Mouse (Mus musculus) heart, postnatal 0 days (tissue): Measurements from ENCODE around the gene Col26a1. TPM values are rescaled to one million over a fixed set of nuclear protein-coding genes. Genes with fewer than 3 reads are reported as not detected.

Source experiments
- ATAC-seq: fragments of 200-750 bp; cut with Nextera tagmentation; 2 replicates; pipeline ENCODE4 v1.8.0; 2017; ENCODE audit warnings: low read depth, moderate number of reproducible peaks, moderate library complexity; ENCODE audit not compliant: insufficient read depth
- DNase-seq: peaks from one replicate; pipeline ENCODE4 v3.0.0-alpha.2; 2016; ENCODE audit warnings: low spot score
- H3K27ac ChIP-seq: fragments of 300-500 bp; sonication (generic); 2 replicates; pipeline ENCODE4 v1.5.1; 2014; ENCODE audit warnings: low read depth, mild to moderate bottlenecking
- H3K27me3 ChIP-seq: fragments of 300-500 bp; sonication (generic); 2 replicates; pipeline ENCODE4 v1.6.1; 2014; ENCODE audit warnings: low read length, mixed read lengths; ENCODE audit not compliant: control insufficient read depth, insufficient read depth
- H3K36me3 ChIP-seq: fragments of 300-500 bp; sonication (generic); replicated peaks from 2 replicates; pipeline ENCODE4 v1.6.1; 2014; ENCODE audit warnings: low read length, mixed read lengths; ENCODE audit not compliant: control insufficient read depth, insufficient read depth
- H3K4me1 ChIP-seq: fragments of 300-500 bp; sonication (generic); 2 replicates; pipeline ENCODE4 v1.6.1; 2014; ENCODE audit warnings: antibody characterized with exemption; ENCODE audit not compliant: control insufficient read depth, insufficient read depth
- H3K4me2 ChIP-seq: fragments of 300-500 bp; sonication (generic); 2 replicates; pipeline ENCODE4 v1.6.1; 2014; ENCODE audit warnings: low read depth, mild to moderate bottlenecking, low read length, moderate library complexity
- H3K4me3 ChIP-seq: fragments of 300-500 bp; sonication (generic); 2 replicates; pipeline ENCODE4 v1.5.1; 2014; ENCODE audit warnings: low read depth, low read length
- H3K9ac ChIP-seq: fragments of 300-500 bp; sonication (generic); replicated peaks from 2 replicates; pipeline ENCODE4 v1.6.1; 2014; ENCODE audit warnings: low read depth, low read length, mixed read lengths
- H3K9me3 ChIP-seq: fragments of 300-500 bp; sonication (generic); replicated peaks from 2 replicates; pipeline ENCODE4 v1.6.1; 2016; ENCODE audit warnings: low read length; ENCODE audit not compliant: control insufficient read depth
- CTCF ChIP-seq: IDR thresholded peaks from 2 replicates; pipeline ENCODE4 v1.5.1; 2016; ENCODE audit warnings: antibody characterized with exemption, control low read depth, low read depth
- EP300 ChIP-seq: IDR thresholded peaks from 2 replicates; pipeline ENCODE4 v1.6.1; 2016; ENCODE audit warnings: antibody characterized with exemption, low read depth
- WGBS: fragments of 180-500 bp; shearing (Covaris S2); extraction: QIAGEN DNeasy Blood & Tissue Kit; methylation state at CpG from one replicate; pipeline ENCODE4 v1.1.7; 2014; 5-methylcytosine and 5-hydroxymethylcytosine counted together
- polyA plus RNA-seq: library from polyadenylated mRNA; unstranded; fragments of >200 nt; fragmentation: Nextera tagmentation; extraction: Ambion mirVana; gene quantifications from 2 replicates; pipeline ENCODE4 v1.2.1, GENCODE M21; 2015
- total RNA-seq: library from RNA; depleted of rRNA; stranded (reverse); fragments of >200 nt; gene quantifications from 2 replicates; pipeline ENCODE4 v1.2.3, GENCODE M21; 2014; ENCODE audit warnings: low replicate concordance

The Col26a1 gene
- total and polyA plus RNA-seq, 2 experiments from 2014 or later: 4.1 to 9.9 TPM

DNA sequence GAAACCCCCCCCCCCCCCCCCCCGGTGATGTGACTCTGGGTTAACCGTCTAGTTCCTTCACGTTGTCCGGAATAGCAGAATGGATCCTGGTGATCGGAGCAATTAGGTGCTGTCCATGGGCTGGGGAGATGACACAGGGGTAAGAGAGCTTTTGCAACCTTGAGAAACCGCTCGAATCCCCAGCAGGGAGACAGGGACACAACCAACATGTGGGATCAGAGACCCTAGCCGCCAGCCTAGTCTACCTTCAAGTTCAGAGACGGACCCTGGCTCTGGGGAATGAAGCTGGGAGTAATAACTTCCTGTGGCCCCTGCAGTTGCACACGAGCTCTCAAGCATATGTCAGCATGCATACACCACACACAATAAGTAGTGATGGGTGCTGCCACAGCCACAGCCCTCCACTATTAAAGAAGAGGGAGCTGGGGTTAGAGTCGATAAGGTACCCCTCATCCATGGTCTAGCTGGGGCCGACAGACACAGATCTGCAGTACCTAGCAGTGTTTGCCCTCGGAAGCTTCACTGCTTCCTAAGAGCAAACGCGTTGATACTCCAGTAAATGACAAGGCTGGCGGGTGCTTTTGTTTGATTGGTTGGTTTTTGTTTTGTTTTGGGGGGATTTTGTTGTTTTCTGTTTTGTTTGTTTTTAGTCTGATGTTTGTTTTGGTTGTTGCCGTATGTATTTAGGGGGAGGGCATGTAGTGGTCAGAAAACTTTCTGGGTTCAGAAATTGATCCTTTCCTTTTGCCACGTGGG is 36.7 kb upstream of the Col26a1 start:
- Histone ChIP-seq H3K4me2 (peak overlapping the region; percentile 77), H3K9me3 (no peaks in the 10 kb centered on the region), H3K27me3 (no peaks in the 10 kb centered on the region), H3K36me3 (no peaks in the 10 kb centered on the region), H3K4me3 (peak overlapping the region; percentile 52), H3K9ac (peak overlapping the region; percentile 38; the same call in 1 of the 2 replicates), H3K27ac (no peak overlapping the region), H3K4me1 (no peaks in the 10 kb centered on the region)
- no peak for TF ChIP-seq CTCF
- no peak for TF ChIP-seq EP300
- 23% methylated on average over 18 of the region's 18 CpGs for WGBS
- DNase-seq (no peak), ATAC-seq (no peak)

DNA sequence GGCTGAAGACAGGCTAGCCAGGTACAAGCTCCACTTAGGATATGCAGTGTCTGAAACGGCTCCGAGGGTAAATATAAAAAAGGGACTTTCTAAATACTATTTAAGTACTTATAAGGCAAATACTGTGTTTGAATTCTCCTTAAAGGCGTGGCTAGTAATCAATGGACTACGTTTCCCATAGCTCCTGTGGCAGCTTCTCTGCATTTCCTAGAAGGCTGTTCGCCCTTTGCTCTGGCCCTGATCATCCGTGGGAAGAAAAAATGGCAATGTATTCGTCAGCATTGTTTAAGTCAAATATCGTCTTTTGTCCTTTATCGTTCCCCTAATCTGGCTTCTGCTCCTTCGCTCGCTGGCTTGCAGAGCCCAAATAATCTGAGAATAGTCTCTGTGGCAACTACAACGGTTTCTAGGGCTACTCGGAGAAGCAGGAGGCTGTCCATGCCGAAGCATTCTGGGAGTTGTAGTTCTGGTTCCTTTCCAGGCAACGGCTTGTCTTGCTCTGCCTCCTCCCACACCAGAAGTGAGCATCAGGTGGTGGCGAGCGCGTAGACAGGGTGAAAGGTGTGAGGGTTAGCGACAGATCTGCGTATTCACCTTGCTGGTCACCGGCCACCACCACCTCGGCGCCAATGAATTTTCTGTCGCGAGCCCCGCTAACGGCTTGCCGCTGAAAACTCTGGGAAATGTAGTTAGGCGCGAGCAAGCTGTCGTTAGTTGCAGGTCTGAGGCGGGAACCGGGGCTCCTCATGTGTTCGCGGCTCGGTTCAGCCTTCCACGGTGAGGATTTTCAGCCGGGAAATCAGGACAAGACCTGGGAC is 35.9 kb upstream of the Col26a1 start:
- H3K27ac ChIP-seq: no peak overlapping the region

DNA sequence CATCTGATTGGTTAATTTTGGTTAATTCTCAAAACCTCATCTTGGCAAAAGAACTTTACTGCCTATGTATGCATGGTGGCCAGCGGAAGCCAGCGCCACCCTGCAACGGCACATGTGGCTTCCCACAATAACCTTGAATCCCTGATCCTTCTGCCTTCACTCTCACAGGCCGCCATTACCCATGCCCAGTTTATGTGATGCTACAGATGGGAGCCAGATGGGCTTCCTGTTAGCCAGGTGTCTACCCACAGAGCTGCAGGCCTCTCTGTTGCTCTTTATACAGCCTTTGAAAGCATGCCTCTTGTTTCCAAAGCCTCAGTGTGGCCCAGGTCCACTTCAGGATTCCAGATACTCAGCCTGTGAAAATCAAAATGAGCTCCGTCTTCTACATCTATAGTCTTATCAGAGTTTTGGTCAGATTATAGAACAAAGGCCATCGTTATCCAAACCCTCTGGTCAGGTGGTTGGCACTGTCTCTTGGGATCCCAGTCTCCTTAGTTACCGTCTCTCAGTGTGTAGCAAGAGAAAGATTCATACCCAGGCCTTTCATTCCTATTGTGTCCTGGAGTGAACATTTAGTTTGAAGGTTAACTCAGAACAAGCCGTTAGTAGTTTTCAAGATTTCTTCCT is 34.7 kb upstream of the Col26a1 start:
- ATAC-seq: no peak
- 93% methylated on average over 8 of the region's 8 CpGs for WGBS

More for the DNA sequence above, 35.9 kb upstream of the Col26a1 start:
- Histone ChIP-seq H3K36me3 (0 out of 2 replicates have a peak, but pooled peaks cover under 1% of the 10 kb centered on the region), H3K4me3 (peak overlapping the region; percentile 52), H3K9ac (peak overlapping the region; percentile 38; the same call in 1 of the 2 replicates), H3K27me3 (no peaks in the 10 kb centered on the region), H3K9me3 (no peaks in the 10 kb centered on the region), H3K4me1 (no peaks in the 10 kb centered on the region), H3K4me2 (peak overlapping the region; percentile 77)
- peak; percentile 79 for DNase-seq
- 2% methylated on average over 38 of the region's 38 CpGs for WGBS
- ATAC-seq: peak; percentile 88
- TF ChIP-seq EP300 (no peak), CTCF (no peak)

DNA sequence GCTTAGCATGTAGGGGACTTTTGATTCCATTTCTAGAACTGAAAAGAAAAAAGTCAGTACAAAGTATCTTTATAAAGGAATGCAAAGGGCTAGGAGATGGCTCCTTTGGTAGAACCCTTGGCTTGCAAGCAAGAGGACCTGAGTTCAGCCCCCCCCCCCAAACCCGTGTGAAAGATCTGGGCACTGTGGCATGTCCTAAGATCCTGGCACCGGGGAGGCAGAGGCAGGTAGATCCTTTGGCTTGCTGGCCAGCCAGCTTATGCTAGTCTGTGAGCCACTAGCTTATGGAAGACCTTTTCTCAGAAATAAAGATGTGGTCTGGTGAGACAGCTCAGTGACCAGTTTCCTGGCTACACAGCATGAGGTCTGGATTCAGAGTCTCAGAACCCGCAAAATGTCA is 31.2 kb upstream of the Col26a1 start:
- WGBS: 75% methylated on average over 3 of the region's 3 CpGs
- ATAC-seq (no peak), DNase-seq (no peak)
- no peak overlapping the region for H3K4me3 ChIP-seq
- H3K36me3 ChIP-seq: peaks cover 27% of the 10 kb centered on the region; the same call in 1 of the 2 replicates
- no peaks in the 10 kb centered on the region for H3K27me3 ChIP-seq
- no peak for TF ChIP-seq EP300
- no peak for TF ChIP-seq CTCF
- no peak overlapping the region for H3K9ac ChIP-seq
- no peaks in the 10 kb centered on the region for H3K4me1 ChIP-seq
- H3K9me3 ChIP-seq: no peaks in the 10 kb centered on the region
- no peak overlapping the region for H3K27ac ChIP-seq
- H3K4me2 ChIP-seq: no peak overlapping the region

More for the DNA sequence above, 34.7 kb upstream of the Col26a1 start:
- Histone ChIP-seq H3K9me3 (no peaks in the 10 kb centered on the region), H3K27ac (no peak overlapping the region), H3K9ac (no peak overlapping the region), H3K27me3 (no peaks in the 10 kb centered on the region), H3K4me2 (no peak overlapping the region), H3K36me3 (peaks cover 12% of the 10 kb centered on the region; the same call in 1 of the 2 replicates), H3K4me3 (no peak overlapping the region), H3K4me1 (no peaks in the 10 kb centered on the region)
- DNase-seq: no peak
- TF ChIP-seq EP300 (no peak), CTCF (no peak)

DNA sequence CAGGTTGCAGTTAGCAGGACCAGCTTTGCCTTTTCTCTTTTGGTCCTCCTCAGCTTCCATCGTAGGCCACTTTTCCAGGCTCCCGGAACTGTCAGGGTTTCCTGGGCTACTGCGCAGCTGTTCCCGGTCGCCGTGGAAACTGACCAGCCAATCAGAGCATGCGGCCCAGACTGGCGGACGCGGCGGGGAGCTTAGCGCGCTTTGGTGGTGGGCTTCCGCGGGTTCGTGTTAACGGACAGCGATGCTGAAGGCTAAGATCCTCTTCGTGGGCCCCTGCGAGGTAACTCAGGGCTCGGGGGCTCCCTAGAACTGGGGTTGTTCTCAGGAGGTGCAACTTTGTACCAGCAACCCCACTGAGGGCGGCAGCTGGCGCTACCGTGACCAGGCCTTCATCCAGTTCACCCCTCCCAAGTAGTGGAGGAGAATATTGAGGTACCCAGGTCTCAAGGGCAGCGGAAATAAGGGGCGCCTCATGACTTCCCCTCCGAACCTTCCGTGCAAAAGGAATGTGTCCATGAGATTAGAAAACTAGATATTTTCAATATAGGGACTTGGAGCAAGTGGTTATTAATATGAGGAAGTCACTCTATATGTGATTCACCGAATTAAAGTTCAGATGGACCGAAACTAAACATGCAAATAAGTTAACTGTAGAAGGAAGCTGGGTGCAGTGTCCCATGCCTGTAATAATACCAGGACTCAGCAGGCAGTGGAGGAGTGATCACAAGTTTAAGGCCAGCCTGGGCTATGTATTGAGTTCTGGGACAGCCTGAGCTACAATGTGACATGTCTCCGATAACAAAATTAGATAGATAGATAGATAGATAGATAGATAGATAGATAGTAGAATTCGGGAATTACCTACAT is 25.2 kb upstream of the Col26a1 start, which contains the start of gene Ift22:
Gene Ift22, plus strand, starts transcription at position 160 of the 867 bp plus-strand sequence.
- ATAC-seq: peak; percentile 97
- TF ChIP-seq EP300 (no peak), CTCF (no peak)
- H3K36me3 ChIP-seq: peaks cover 20% of the 10 kb centered on the region; the same call in 1 of the 2 replicates
- H3K4me2 ChIP-seq: peak within 1 kb of the TSS; percentile 90
- 6% methylated on average over 32 of the region's 32 CpGs for WGBS
- H3K27me3 ChIP-seq: no peaks in the 10 kb centered on the region
- peak within 1 kb of the TSS; percentile 83 for H3K4me3 ChIP-seq
- H3K4me1 ChIP-seq: no peaks in the 10 kb centered on the region
- H3K27ac ChIP-seq: no peak within 1 kb of the TSS
- no peaks in the 10 kb centered on the region for H3K9me3 ChIP-seq
- peak; percentile 90 for DNase-seq
- peak within 1 kb of the TSS; percentile 64 for H3K9ac ChIP-seq
